Mouse (Mus musculus): Measurements from ENCODE around the gene Ankzf1.
"Not testable (repeated sequence)": the region's sequence is repeated elsewhere in the genome, so short reads cannot be mapped to it uniquely, and the experiment has no call there.

Ankzf1 gene

GRCm38 (mm10) chr1:75221538-75221937 lies 29.6 kb downstream of the Ankzf1 start:
- in situ Hi-C loops (cut with MboI, MseI): loop anchor here (25.0 kb wide), 1 partner anchor 934 kb away; the partner anchor contains the start of genes Aamp, Gpbar1 and Pnkd

GRCm38 (mm10) chr1:75222926-75223325 lies 31.0 kb downstream of the Ankzf1 start:
- in situ Hi-C loops (cut with MboI, MseI): loop anchor here (25.0 kb wide), 1 partner anchor 936 kb away; the partner anchor contains the start of genes Aamp, Gpbar1 and Pnkd

- in situ Hi-C loops (cut with MboI, MseI): loop anchor here (25.0 kb wide), 1 partner anchor 936 kb away; the partner anchor contains the start of genes Aamp, Gpbar1 and Pnkd
Measured at GRCm38 (mm10) chr1:75223532-75223931, 31.6 kb downstream of the Ankzf1 start.

GRCm38 (mm10) chr1:75225473-75225872 lies 33.5 kb downstream of the Ankzf1 start:
- in situ Hi-C loops (cut with MboI, MseI): no loop called here

GRCm38 (mm10) chr1:75226138-75226537 lies 34.2 kb downstream of the Ankzf1 start:
- in situ Hi-C loops (cut with MboI, MseI): no loop called here

GRCm38 (mm10) chr1:75227653-75228052 lies 35.7 kb downstream of the Ankzf1 start:
- in situ Hi-C loops (cut with MboI, MseI): no loop called here

GRCm38 (mm10) chr1:75229158-75229557 lies 37.2 kb downstream of the Ankzf1 start:
- in situ Hi-C loops (cut with MboI, MseI): no loop called here

GRCm38 (mm10) chr1:75230335-75230994 lies 38.5 kb downstream of the Ankzf1 start:
- in situ Hi-C loops (cut with MboI, MseI): no loop called here

- in situ Hi-C loops (cut with MboI, MseI): no loop called here
Measured at GRCm38 (mm10) chr1:75231224-75231623, 39.3 kb downstream of the Ankzf1 start.

- in situ Hi-C loops (cut with MboI, MseI): no loop called here
Measured at GRCm38 (mm10) chr1:75231664-75232152, 39.8 kb downstream of the Ankzf1 start, which contains the start of gene A630095N17Rik. A630095N17Rik (minus strand) TSS chr1:75232102.

- in situ Hi-C loops (cut with MboI, MseI): not testable (repeated sequence)
Measured at GRCm38 (mm10) chr1:75232489-75232888, 40.5 kb downstream of the Ankzf1 start.

- in situ Hi-C loops (cut with MboI, MseI): loop anchor here (5.0 kb wide), 1 partner anchor 78 kb away; no protein-coding TSS in a partner anchor
Measured at GRCm38 (mm10) chr1:75234606-75235005, 42.7 kb downstream of the Ankzf1 start.

- in situ Hi-C loops (cut with MboI, MseI): loop anchor here (5.0 kb wide), 1 partner anchor 76 kb away; no protein-coding TSS in a partner anchor
Measured at GRCm38 (mm10) chr1:75236117-75237050, 44.4 kb downstream of the Ankzf1 start, which contains the start of gene Dnajb2. Dnajb2 (plus strand) TSS chr1:75236406.

GRCm38 (mm10) chr1:75239591-75239990 lies 47.6 kb downstream of the Ankzf1 start:
- in situ Hi-C loops (cut with MboI, MseI): loop anchor here (5.0 kb wide), 1 partner anchor 73 kb away; no protein-coding TSS in a partner anchor

GRCm38 (mm10) chr1:75243411-75243810 lies 51.5 kb downstream of the Ankzf1 start:
- in situ Hi-C loops (cut with MboI, MseI): no loop called here

GRCm38 (mm10) chr1:75244175-75244826 lies 52.4 kb downstream of the Ankzf1 start:
- in situ Hi-C loops (cut with MboI, MseI): no loop called here

- in situ Hi-C loops (cut with MboI, MseI): no loop called here
Measured at GRCm38 (mm10) chr1:75244836-75245235, 52.9 kb downstream of the Ankzf1 start.

GRCm38 (mm10) chr1:75247071-75247930 lies 55.4 kb downstream of the Ankzf1 start:
- in situ Hi-C loops (cut with MboI, MseI): no loop called here

- in situ Hi-C loops (cut with MboI, MseI): no loop called here
Measured at GRCm38 (mm10) chr1:75248041-75248772, 56.3 kb downstream of the Ankzf1 start.
